Mouse (Mus musculus): ENCODE measurements around the gene Siah3. TPM values are rescaled to one million over a fixed set of nuclear protein-coding genes. Genes with fewer than 3 reads are reported as not detected.
"Not testable (repeated sequence)": the region's sequence is repeated elsewhere in the genome, so short reads cannot be mapped to it uniquely, and the experiment has no call there.

Siah3 gene
- polyA plus RNA-seq, 1 experiment from 2014 or later: 4.1 TPM

GRCm38 (mm10) chr14:75444486-75445105 is 11.2 kb upstream of the Siah3 start:
- Histone ChIP-seq H3K9ac (replicated peaks; ENCODE audit: low read depth, low read length) (no peak overlapping the region), H3K36me3 (ENCODE audit: control insufficient read depth, insufficient read depth) (no peaks in the 10 kb centered on the region), H3K4me3 (replicated peaks; ENCODE audit: low read length) (no peak overlapping the region), H3K4me2 (ENCODE audit: low read length) (peak overlapping the region; percentile 61; the same call in 1 of the 2 replicates), H3K27me3 (replicated peaks; ENCODE audit: control insufficient read depth, insufficient read depth, low read length) (no peaks in the 10 kb centered on the region), H3K4me1 (replicated peaks; ENCODE audit: control insufficient read depth, insufficient read depth, low read length) (peaks cover 13% of the 10 kb centered on the region), H3K27ac (ENCODE audit: low read length) (no peak overlapping the region), H3K9me3 (ENCODE audit: control insufficient read depth, low read length) (no peaks in the 10 kb centered on the region)
- 74% methylated on average over 11 of the region's 11 CpGs for WGBS
- no peak for ATAC-seq

- H3K9me3 ChIP-seq (ENCODE audit: control insufficient read depth, low read length): no peaks in the 10 kb centered on the region
Measured at GRCm38 (mm10) chr14:75445281-75445947, 10.4 kb upstream of the Siah3 start.

GRCm38 (mm10) chr14:75445948-75446281 is 9.9 kb upstream of the Siah3 start:
- no peaks in the 10 kb centered on the region for H3K9me3 ChIP-seq (ENCODE audit: control insufficient read depth, low read length)
- 18% methylated on average over 6 of the region's 6 CpGs for WGBS
- H3K27ac ChIP-seq (ENCODE audit: low read length): peak overlapping the region; percentile 37
- peak overlapping the region; percentile 42; the same call in 1 of the 2 replicates for H3K9ac ChIP-seq (replicated peaks; ENCODE audit: low read depth, low read length)
- peak overlapping the region; percentile 34 for H3K4me3 ChIP-seq (replicated peaks; ENCODE audit: low read length)
- H3K27me3 ChIP-seq (replicated peaks; ENCODE audit: control insufficient read depth, insufficient read depth, low read length): no peaks in the 10 kb centered on the region
- peaks cover 13% of the 10 kb centered on the region for H3K4me1 ChIP-seq (replicated peaks; ENCODE audit: control insufficient read depth, insufficient read depth, low read length)
- peak overlapping the region; percentile 61 for H3K4me2 ChIP-seq (ENCODE audit: low read length)
- no peak; the same call in 1 of the 2 replicates for ATAC-seq
- no peaks in the 10 kb centered on the region for H3K36me3 ChIP-seq (ENCODE audit: control insufficient read depth, insufficient read depth)

More at GRCm38 (mm10) chr14:75445281-75445947, 10.4 kb upstream of the Siah3 start:
- Histone ChIP-seq H3K27me3 (replicated peaks; ENCODE audit: control insufficient read depth, insufficient read depth, low read length) (no peaks in the 10 kb centered on the region), H3K4me1 (replicated peaks; ENCODE audit: control insufficient read depth, insufficient read depth, low read length) (peaks cover 13% of the 10 kb centered on the region), H3K4me3 (replicated peaks; ENCODE audit: low read length) (peak overlapping the region; percentile 34), H3K27ac (ENCODE audit: low read length) (peak overlapping the region; percentile 37), H3K9ac (replicated peaks; ENCODE audit: low read depth, low read length) (peak overlapping the region; percentile 42; the same call in 1 of the 2 replicates), H3K36me3 (ENCODE audit: control insufficient read depth, insufficient read depth) (no peaks in the 10 kb centered on the region), H3K4me2 (ENCODE audit: low read length) (peak overlapping the region; percentile 61)
- 2% methylated on average over 15 of the region's 15 CpGs for WGBS
- peak; percentile 96 for ATAC-seq

GRCm38 (mm10) chr14:75446314-75446713 is 9.5 kb upstream of the Siah3 start:
- not testable (repeated sequence) for H3K36me3 ChIP-seq (ENCODE audit: control insufficient read depth, insufficient read depth); H3K27ac ChIP-seq (ENCODE audit: low read length); H3K4me3 ChIP-seq (replicated peaks; ENCODE audit: low read length); H3K9ac ChIP-seq (replicated peaks; ENCODE audit: low read depth, low read length); ATAC-seq; H3K9me3 ChIP-seq (ENCODE audit: control insufficient read depth, low read length); H3K27me3 ChIP-seq (replicated peaks; ENCODE audit: control insufficient read depth, insufficient read depth, low read length); H3K4me2 ChIP-seq (ENCODE audit: low read length)
- H3K4me1 ChIP-seq (replicated peaks; ENCODE audit: control insufficient read depth, insufficient read depth, low read length): peaks cover 13% of the 10 kb centered on the region

- Histone ChIP-seq H3K27me3 (replicated peaks; ENCODE audit: control insufficient read depth, insufficient read depth, low read length) (no peaks in the 10 kb centered on the region), H3K4me2 (ENCODE audit: low read length) (no peak overlapping the region), H3K4me1 (replicated peaks; ENCODE audit: control insufficient read depth, insufficient read depth, low read length) (peaks cover 29% of the 10 kb centered on the region), H3K9ac (replicated peaks; ENCODE audit: low read depth, low read length) (no peak overlapping the region), H3K4me3 (replicated peaks; ENCODE audit: low read length) (no peak overlapping the region), H3K9me3 (ENCODE audit: control insufficient read depth, low read length) (no peaks in the 10 kb centered on the region), H3K27ac (ENCODE audit: low read length) (no peak overlapping the region), H3K36me3 (ENCODE audit: control insufficient read depth, insufficient read depth) (no peaks in the 10 kb centered on the region)
- 93% methylated on average over 4 of the region's 4 CpGs for WGBS
- no peak for ATAC-seq
Measured at GRCm38 (mm10) chr14:75453906-75454305, 1.9 kb upstream of the Siah3 start.

GRCm38 (mm10) chr14:75454716-75455115 is 1.1 kb upstream of the Siah3 start:
- Histone ChIP-seq H3K4me3 (replicated peaks; ENCODE audit: low read length) (peak overlapping the region; percentile 17), H3K36me3 (ENCODE audit: control insufficient read depth, insufficient read depth) (no peaks in the 10 kb centered on the region), H3K9me3 (ENCODE audit: control insufficient read depth, low read length) (no peaks in the 10 kb centered on the region), H3K9ac (replicated peaks; ENCODE audit: low read depth, low read length) (peak overlapping the region; percentile 75), H3K4me1 (replicated peaks; ENCODE audit: control insufficient read depth, insufficient read depth, low read length) (peaks cover 37% of the 10 kb centered on the region), H3K27ac (ENCODE audit: low read length) (peak overlapping the region; percentile 91), H3K4me2 (ENCODE audit: low read length) (peak overlapping the region; percentile 86), H3K27me3 (replicated peaks; ENCODE audit: control insufficient read depth, insufficient read depth, low read length) (no peaks in the 10 kb centered on the region)
- WGBS: 3% methylated on average over 4 of the region's 4 CpGs
- ATAC-seq: peak; percentile 59

- Histone ChIP-seq H3K27ac (ENCODE audit: low read length) (peak overlapping the region; percentile 91), H3K9ac (replicated peaks; ENCODE audit: low read depth, low read length) (peak overlapping the region; percentile 75), H3K4me2 (ENCODE audit: low read length) (peak overlapping the region; percentile 86), H3K4me3 (replicated peaks; ENCODE audit: low read length) (peak overlapping the region; percentile 63), H3K9me3 (ENCODE audit: control insufficient read depth, low read length) (no peaks in the 10 kb centered on the region), H3K4me1 (replicated peaks; ENCODE audit: control insufficient read depth, insufficient read depth, low read length) (peaks cover 43% of the 10 kb centered on the region), H3K36me3 (ENCODE audit: control insufficient read depth, insufficient read depth) (no peaks in the 10 kb centered on the region), H3K27me3 (replicated peaks; ENCODE audit: control insufficient read depth, insufficient read depth, low read length) (no peaks in the 10 kb centered on the region)
- ATAC-seq: peak; percentile 21; the same call in 1 of the 2 replicates
- WGBS: 6% methylated on average over 3 of the region's 3 CpGs
Measured at GRCm38 (mm10) chr14:75455361-75455742, 430 bp upstream of the Siah3 start.

GRCm38 (mm10) chr14:75456489-75457220 is 873 bp downstream of the Siah3 start:
- ATAC-seq: peak; percentile 71
- Histone ChIP-seq H3K4me3 (replicated peaks; ENCODE audit: low read length) (peak overlapping the region; percentile 63), H3K9me3 (ENCODE audit: control insufficient read depth, low read length) (no peaks in the 10 kb centered on the region), H3K36me3 (ENCODE audit: control insufficient read depth, insufficient read depth) (no peaks in the 10 kb centered on the region), H3K27me3 (replicated peaks; ENCODE audit: control insufficient read depth, insufficient read depth, low read length) (no peaks in the 10 kb centered on the region), H3K4me2 (ENCODE audit: low read length) (peak overlapping the region; percentile 86), H3K9ac (replicated peaks; ENCODE audit: low read depth, low read length) (peak overlapping the region; percentile 75), H3K4me1 (replicated peaks; ENCODE audit: control insufficient read depth, insufficient read depth, low read length) (peaks cover 48% of the 10 kb centered on the region), H3K27ac (ENCODE audit: low read length) (peak overlapping the region; percentile 91)
- 1% methylated on average over 13 of the region's 13 CpGs for WGBS

GRCm38 (mm10) chr14:75457221-75457600 is 1.4 kb downstream of the Siah3 start:
- H3K27ac ChIP-seq (ENCODE audit: low read length): peak overlapping the region; percentile 91
- H3K4me1 ChIP-seq (replicated peaks; ENCODE audit: control insufficient read depth, insufficient read depth, low read length): peaks cover 48% of the 10 kb centered on the region
- peak; percentile 21 for ATAC-seq

More at GRCm38 (mm10) chr14:75457221-75457600, 1.4 kb downstream of the Siah3 start:
- Histone ChIP-seq H3K4me3 (replicated peaks; ENCODE audit: low read length) (peak overlapping the region; percentile 63), H3K9me3 (ENCODE audit: control insufficient read depth, low read length) (no peaks in the 10 kb centered on the region), H3K27me3 (replicated peaks; ENCODE audit: control insufficient read depth, insufficient read depth, low read length) (no peaks in the 10 kb centered on the region), H3K9ac (replicated peaks; ENCODE audit: low read depth, low read length) (peak overlapping the region; percentile 75), H3K36me3 (ENCODE audit: control insufficient read depth, insufficient read depth) (no peaks in the 10 kb centered on the region), H3K4me2 (ENCODE audit: low read length) (peak overlapping the region; percentile 86)
- WGBS: 8% methylated on average over 8 of the region's 8 CpGs
